Mouse (Mus musculus) kidney, adult 18-20 months (tissue): ENCODE data around the gene Tfeb.
A peak's percentile ranks its signal among the peaks of the same experiment; 100 is the strongest.

Source experiments
- DNase-seq: peaks from one replicate; pipeline ENCODE4 v3.0.0; 2021

Tfeb gene

DNA sequence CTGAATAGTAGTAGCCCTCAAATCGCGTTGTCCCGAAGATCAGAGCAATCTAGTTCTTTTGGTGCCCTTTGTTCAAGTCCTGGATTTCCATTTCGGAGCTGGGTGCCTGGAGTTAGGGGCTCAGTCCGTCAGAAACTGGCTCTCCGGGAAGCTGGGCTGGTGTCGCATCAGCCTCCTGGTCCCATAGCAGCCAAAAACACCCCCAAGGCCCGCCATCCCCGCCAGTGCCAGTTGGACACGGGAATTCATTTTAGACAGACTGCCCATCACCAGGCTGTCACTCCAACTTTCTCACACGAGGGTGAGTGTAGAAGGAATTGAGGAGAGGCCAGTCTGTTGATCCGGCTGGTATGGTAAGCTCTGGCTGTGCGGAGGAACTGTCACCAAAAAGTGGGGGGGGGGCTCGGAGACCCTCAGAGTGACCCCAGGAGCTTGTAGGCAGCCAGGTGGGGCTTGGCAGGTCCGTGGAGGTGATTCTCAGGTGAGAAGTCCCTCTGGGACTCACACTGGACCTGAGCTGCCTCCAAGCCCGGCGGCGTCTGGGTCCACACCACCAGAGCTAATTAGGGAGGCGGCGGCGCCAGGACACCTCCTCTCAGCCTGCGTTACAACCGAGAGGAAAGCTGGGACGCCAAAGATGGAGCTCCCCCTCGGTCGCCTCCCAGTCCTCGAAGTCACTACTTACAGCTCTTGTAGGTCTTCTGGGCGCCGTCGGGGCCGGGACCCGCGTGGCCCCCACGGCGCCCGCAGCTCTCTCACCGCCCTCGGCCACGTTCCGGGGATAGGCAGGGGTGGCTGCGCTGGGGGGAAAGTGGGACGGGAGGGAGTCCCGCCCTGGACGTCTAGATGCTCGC lies 97.0 kb downstream of the Tfeb start:
- peak; percentile 16 for DNase-seq

DNA sequence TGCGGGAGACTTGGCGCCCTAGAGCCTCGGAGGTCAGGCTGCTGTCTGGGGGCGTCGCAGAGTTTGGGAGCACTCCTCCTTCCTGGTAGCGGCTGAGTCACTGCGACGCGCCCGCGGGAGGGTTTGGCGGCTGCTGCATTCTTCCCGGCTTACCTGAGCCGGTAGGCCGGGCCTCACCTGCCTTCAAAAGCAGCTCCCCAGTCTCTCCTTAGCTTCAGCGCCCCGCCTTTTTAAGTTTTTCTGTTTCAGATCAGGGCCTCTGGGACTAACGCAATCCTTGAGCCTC lies 97.6 kb downstream of the Tfeb start, which contains the start of gene Mdfi:
Gene Mdfi, minus strand, starts transcription at position 210 of the 286 bp plus-strand sequence.
- DNase-seq = no peak

DNA sequence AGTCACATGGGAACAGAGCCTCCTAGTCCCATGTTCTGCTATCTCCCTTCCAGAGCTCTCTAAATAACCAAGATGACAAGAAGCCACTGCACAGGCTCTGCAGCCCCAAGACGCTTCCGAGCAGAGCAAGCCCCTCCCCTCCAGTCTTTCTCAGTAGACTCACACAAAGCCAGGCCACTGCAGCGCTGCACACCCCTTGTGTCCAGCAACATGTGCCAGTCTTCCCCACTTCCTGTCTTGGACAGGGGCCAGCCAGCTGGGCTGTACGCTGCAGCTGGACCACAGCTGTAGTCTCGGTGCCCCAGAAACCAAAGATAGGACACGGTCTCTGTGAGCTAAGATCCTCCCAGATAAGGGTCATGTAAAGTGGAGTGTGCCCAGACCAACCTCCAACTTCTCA lies 101.0 kb downstream of the Tfeb start:
- DNase-seq = no peak

DNA sequence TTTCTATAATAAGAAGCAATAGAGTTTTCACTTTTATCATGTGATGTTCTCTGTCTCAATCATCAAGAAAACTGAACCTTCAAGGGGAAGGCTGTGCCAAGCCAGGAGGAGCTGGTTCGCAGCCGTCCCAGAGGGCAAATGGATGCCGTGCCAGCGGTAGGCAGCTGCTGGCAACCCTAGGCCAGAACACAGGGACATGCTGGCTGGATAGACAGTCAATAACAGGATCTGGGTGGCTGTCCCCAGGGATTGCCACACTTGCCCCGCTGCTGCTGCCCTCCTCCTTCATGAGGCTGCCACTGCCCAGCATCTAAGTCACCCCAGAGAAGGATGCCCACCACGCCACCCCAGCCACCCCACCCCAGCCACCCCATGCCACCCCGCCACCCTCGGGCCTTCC lies 104.7 kb downstream of the Tfeb start:
- DNase-seq = no peak
